Mouse (Mus musculus) liver, adult 2 months (tissue): ENCODE measurements around the gene Jchain.

Experiments used
- CTCF ChIP-seq: fragments of 200-500 bp; IDR thresholded peaks from 2 replicates; pipeline ENCODE4 v1.5.1; 2011; ENCODE audit warnings: low read depth, low read length, control low read depth
- POLR2A ChIP-seq: fragments of 200-500 bp; IDR thresholded peaks from 2 replicates; pipeline ENCODE4 v1.6.1; 2011; ENCODE audit warnings: low read length, control low read depth; ENCODE audit not compliant: insufficient read depth; ENCODE audit errors: extremely low read depth

DNA sequence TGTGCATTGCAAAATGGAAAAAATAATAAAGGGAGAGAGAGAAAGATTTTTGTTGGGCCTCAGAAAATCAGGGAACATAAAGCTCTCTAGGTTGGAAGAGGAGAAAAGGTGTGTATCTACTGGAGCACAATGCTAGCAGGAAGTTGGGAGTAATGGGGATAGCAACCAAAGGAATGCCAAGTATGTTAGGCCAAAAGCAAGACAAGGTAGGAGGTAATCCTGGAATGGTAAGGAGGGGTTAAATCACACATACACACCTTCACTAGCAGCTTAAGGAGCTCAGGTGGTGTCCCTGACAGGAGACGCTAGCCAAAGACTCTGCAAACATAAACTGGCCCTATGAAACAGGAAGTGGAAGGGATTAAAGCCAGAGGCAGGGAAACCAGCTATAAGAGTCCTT lies 31.3 kb upstream of the Jchain start:
- no peak for TF ChIP-seq CTCF
- no peak for TF ChIP-seq POLR2A
